Mouse (Mus musculus): ENCODE measurements at regions not wholly inside any gene's neighbourhood (a gene's known extent, or its start where the extent isn't known, plus 50 kb on each side); places are given as distances from the start of the nearest gene placed in this dataset.

DNA sequence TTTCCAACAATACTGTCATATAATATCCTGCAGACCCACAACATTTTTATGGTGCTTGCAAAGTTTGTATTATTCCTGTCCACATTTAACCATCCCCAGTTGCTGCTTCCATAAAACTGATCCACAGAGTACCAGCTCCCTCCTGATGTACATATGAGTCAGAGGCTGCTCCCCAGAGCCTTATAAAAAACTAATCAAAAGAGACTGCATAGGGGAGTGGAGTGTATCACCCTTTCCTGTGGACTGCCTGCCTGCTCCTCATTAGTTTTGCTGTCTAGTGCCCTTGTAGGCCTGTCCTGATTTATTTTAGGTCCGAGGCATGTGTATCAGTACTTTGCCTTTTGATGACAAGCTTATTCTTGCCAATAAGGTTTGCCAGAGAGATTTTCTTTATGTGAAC, 310.9 kb upstream of the Gm5415 start:
- Histone ChIP-seq H3K9me3 (replicated peaks) (no peaks in the 10 kb centered on the region), H3K9ac (no peak overlapping the region), H3K4me2 (no peak overlapping the region), H3K36me3 (ENCODE audit: poor library complexity, severe bottlenecking) (no peaks in the 10 kb centered on the region), H3K27ac (no peak overlapping the region), H3K4me3 (no peak overlapping the region), H3K27me3 (no peaks in the 10 kb centered on the region), H3K4me1 (no peaks in the 10 kb centered on the region)
- no peak for ATAC-seq
- 73% methylated on average over 1 of the region's 1 CpGs for WGBS

All from forebrain, embryonic 13.5 days (tissue).